Mouse (Mus musculus): ENCODE data around the gene Fbxw10.

DNA sequence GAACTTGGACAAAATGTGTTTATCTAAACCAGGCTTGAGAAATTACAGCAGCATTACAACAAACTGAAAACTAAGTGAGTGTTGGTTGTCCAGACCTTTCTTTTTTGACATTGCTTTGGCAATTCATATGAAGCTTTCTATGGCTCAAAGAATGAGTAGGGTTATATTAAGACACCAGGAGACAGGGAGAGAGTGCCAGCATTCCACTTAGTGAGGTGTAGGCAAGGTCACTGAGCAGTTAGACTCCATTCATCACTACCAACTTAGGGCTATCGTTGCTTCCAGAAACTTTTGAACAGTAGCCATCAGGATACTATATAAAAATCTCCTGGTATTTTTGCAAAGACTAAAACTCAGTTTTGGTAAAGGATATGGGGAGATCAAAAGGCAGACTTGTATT lies 30.5 kb downstream of the Fbxw10 start:
- TF ChIP-seq MAX (IDR thresholded peaks at IDR 0.05; ENCODE audit: low read depth): no peak
- TF ChIP-seq POLR2A (IDR thresholded peaks at IDR 0.05; ENCODE audit: insufficient read length, low read depth): no peak
- TF ChIP-seq POLR2AphosphoS2 (IDR thresholded peaks at IDR 0.05; ENCODE audit: insufficient read length, low read depth): no peak
- no peak for TF ChIP-seq MYOD1 (IDR thresholded peaks at IDR 0.05; ENCODE audit: control insufficient read depth in 1 of 3, insufficient read length in 2 of 3, low read depth in 2 of 3)
- no peak for TF ChIP-seq CEBPB (IDR thresholded peaks at IDR 0.05; ENCODE audit: insufficient read depth, poor library complexity, severe bottlenecking)

All from myocyte (in vitro differentiated cells).